Mouse (Mus musculus): Measurements from ENCODE around the gene Dyrk1b. TPM values are rescaled to one million over a fixed set of nuclear protein-coding genes. Genes with fewer than 3 reads are reported as not detected.

Gene Dyrk1b
- polyA plus RNA-seq, 1 experiment from 2014 or later, result 20.1 TPM

DNA sequence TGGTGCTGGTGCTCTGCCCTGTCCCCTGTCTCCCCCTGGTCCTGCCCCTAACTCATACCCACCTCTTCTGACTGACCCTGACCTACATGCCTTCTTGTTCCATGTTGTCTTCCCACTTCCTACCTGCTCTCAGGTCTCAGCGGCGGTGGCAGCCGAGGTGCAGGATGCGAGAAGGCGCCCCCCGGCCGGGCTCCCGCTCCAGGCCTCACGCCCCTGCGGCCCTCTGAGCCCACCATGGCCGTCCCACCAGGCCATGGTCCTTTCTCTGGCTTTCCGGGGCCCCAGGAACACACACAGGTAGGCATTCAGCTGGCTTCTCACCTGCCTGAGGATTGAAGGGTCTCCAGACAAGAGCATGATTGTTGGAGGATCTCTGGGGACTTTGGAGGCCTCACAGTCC is 2.1 kb downstream of the Dyrk1b start:
- H3K4me1 ChIP-seq (ENCODE audit: control insufficient read depth, insufficient read depth, low read length), result peaks cover 6% of the 10 kb centered on the region; the same call in 1 of the 2 replicates
- H3K9ac ChIP-seq (ENCODE audit: low read length), result no peak overlapping the region
- no peak overlapping the region for H3K27ac ChIP-seq (replicated peaks; ENCODE audit: low read depth, low read length)
- ATAC-seq (ENCODE audit: insufficient number of reproducible peaks, low FRiP score, low TSS enrichment, low read depth), result no peak
- no peak overlapping the region for H3K4me2 ChIP-seq (ENCODE audit: low read depth, severe bottlenecking)
- H3K9me3 ChIP-seq (ENCODE audit: control insufficient read depth, low read length), result no peaks in the 10 kb centered on the region
- no peak overlapping the region for H3K4me3 ChIP-seq (ENCODE audit: low read depth, low read length)
- no peak for DNase-seq (ENCODE audit: low spot score)
- peaks cover 51% of the 10 kb centered on the region for H3K36me3 ChIP-seq (ENCODE audit: control insufficient read depth, insufficient read depth, low read length)
- H3K27me3 ChIP-seq (ENCODE audit: control insufficient read depth, insufficient read depth, low read length), result no peaks in the 10 kb centered on the region
- 96% methylated on average over 12 of the region's 12 CpGs for WGBS

DNA sequence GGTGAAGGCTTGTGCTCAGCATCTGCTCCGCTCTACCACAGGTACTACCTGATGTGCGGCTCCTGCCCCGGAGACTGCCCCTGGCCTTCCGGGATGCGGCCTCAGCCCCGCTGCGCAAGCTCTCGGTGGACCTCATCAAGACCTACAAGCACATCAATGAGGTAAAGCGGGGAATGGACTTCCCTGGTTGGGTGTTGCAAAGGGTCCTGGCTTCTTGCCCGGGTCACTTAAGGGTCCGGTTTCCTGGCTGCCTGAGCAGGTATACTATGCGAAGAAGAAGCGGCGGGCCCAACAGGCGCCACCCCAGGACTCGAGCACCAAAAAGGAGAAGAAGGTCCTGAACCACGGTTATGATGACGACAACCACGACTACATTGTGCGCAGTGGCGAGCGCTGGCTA is 3.1 kb downstream of the Dyrk1b start:
- ATAC-seq (ENCODE audit: insufficient number of reproducible peaks, low FRiP score, low TSS enrichment, low read depth) (no peak), DNase-seq (ENCODE audit: low spot score) (no peak)
- Histone ChIP-seq H3K27me3 (ENCODE audit: control insufficient read depth, insufficient read depth, low read length) (no peaks in the 10 kb centered on the region), H3K4me3 (ENCODE audit: low read depth, low read length) (no peak overlapping the region), H3K9ac (ENCODE audit: low read length) (no peak overlapping the region), H3K4me1 (ENCODE audit: control insufficient read depth, insufficient read depth, low read length) (peaks cover 6% of the 10 kb centered on the region; the same call in 1 of the 2 replicates), H3K36me3 (ENCODE audit: control insufficient read depth, insufficient read depth, low read length) (peaks cover 55% of the 10 kb centered on the region), H3K4me2 (ENCODE audit: low read depth, severe bottlenecking) (no peak overlapping the region), H3K27ac (replicated peaks; ENCODE audit: low read depth, low read length) (no peak overlapping the region), H3K9me3 (ENCODE audit: control insufficient read depth, low read length) (no peaks in the 10 kb centered on the region)
- WGBS, result 96% methylated on average over 22 of the region's 22 CpGs

DNA sequence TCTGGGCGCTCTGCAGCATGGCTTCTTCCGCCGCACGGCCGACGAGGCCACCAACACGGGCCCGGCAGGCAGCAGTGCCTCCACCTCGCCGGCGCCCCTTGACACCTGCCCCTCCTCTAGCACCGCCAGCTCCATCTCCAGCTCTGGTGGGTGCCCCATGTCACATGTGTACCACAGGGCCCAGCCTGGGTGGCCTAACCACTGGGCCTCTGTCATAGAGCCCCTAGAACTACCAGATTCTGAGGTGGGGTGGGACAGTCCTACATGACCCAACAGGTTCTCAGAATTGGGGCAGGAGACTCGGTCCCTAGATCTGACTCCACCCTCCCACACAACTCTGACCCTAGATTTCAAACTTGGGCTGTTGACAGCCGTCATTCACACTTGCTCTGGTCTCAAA is 6.6 kb downstream of the Dyrk1b start:
- ATAC-seq (ENCODE audit: insufficient number of reproducible peaks, low FRiP score, low TSS enrichment, low read depth), result no peak
- 95% methylated on average over 14 of the region's 14 CpGs for WGBS
- no peak overlapping the region for H3K4me2 ChIP-seq (ENCODE audit: low read depth, severe bottlenecking)
- H3K9ac ChIP-seq (ENCODE audit: low read length), result no peak overlapping the region
- no peaks in the 10 kb centered on the region for H3K9me3 ChIP-seq (ENCODE audit: control insufficient read depth, low read length)
- H3K4me3 ChIP-seq (ENCODE audit: low read depth, low read length), result no peak overlapping the region
- no peaks in the 10 kb centered on the region for H3K27me3 ChIP-seq (ENCODE audit: control insufficient read depth, insufficient read depth, low read length)
- no peak overlapping the region for H3K27ac ChIP-seq (replicated peaks; ENCODE audit: low read depth, low read length)
- peaks cover 68% of the 10 kb centered on the region for H3K36me3 ChIP-seq (ENCODE audit: control insufficient read depth, insufficient read depth, low read length)
- DNase-seq (ENCODE audit: low spot score), result no peak
- H3K4me1 ChIP-seq (ENCODE audit: control insufficient read depth, insufficient read depth, low read length), result no peaks in the 10 kb centered on the region

- no peaks in the 10 kb centered on the region for H3K9me3 ChIP-seq (ENCODE audit: control insufficient read depth, low read length)
- 89% methylated on average over 8 of the region's 8 CpGs for WGBS
- no peak overlapping the region for H3K27ac ChIP-seq (replicated peaks; ENCODE audit: low read depth, low read length)
- no peak overlapping the region for H3K4me3 ChIP-seq (ENCODE audit: low read depth, low read length)
- H3K27me3 ChIP-seq (ENCODE audit: control insufficient read depth, insufficient read depth, low read length), result no peaks in the 10 kb centered on the region
- no peak overlapping the region for H3K9ac ChIP-seq (ENCODE audit: low read length)
- H3K4me1 ChIP-seq (ENCODE audit: control insufficient read depth, insufficient read depth, low read length), result no peaks in the 10 kb centered on the region
- H3K36me3 ChIP-seq (ENCODE audit: control insufficient read depth, insufficient read depth, low read length), result peaks cover 66% of the 10 kb centered on the region
- no peak overlapping the region for H3K4me2 ChIP-seq (ENCODE audit: low read depth, severe bottlenecking)
- no peak; the same call in 1 of the 2 replicates for ATAC-seq (ENCODE audit: insufficient number of reproducible peaks, low FRiP score, low TSS enrichment, low read depth)
- no peak for DNase-seq (ENCODE audit: low spot score)
Measured at GRCm38 (mm10) chr7:28186631-28187030, 7.4 kb downstream of the Dyrk1b start.

GRCm38 (mm10) chr7:28191489-28191888 is 12.2 kb downstream of the Dyrk1b start:
- Histone ChIP-seq H3K27me3 (ENCODE audit: control insufficient read depth, insufficient read depth, low read length) (no peaks in the 10 kb centered on the region), H3K4me1 (ENCODE audit: control insufficient read depth, insufficient read depth, low read length) (no peaks in the 10 kb centered on the region), H3K36me3 (ENCODE audit: control insufficient read depth, insufficient read depth, low read length) (peaks cover 29% of the 10 kb centered on the region), H3K9me3 (ENCODE audit: control insufficient read depth, low read length) (no peaks in the 10 kb centered on the region), H3K9ac (ENCODE audit: low read length) (no peak overlapping the region), H3K4me2 (ENCODE audit: low read depth, severe bottlenecking) (no peak overlapping the region), H3K27ac (replicated peaks; ENCODE audit: low read depth, low read length) (no peak overlapping the region), H3K4me3 (ENCODE audit: low read depth, low read length) (no peak overlapping the region)
- DNase-seq (ENCODE audit: low spot score) (no peak), ATAC-seq (ENCODE audit: insufficient number of reproducible peaks, low FRiP score, low TSS enrichment, low read depth) (no peak)
- WGBS, result 88% methylated on average over 3 of the region's 3 CpGs

DNA sequence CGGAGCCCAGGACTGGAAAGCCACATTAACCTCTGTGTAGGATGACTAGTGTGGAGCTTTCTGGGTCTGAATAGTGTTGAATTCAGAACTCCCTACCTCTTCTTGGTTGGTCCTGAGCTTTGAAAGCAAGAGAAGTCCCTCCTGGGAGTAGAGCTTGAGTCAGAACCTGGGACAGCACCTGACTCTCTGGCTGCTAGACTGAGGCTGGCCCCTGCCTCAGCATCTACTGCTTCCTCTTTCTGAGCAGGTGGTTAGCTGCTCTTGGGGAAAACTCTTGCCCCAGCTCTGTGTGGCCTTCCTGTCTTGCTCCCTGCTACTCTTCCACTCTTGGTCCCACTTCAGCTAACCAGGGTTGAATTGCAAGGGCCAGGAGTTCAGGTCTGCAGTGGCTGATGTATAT is 12.6 kb downstream of the Dyrk1b start:
- Histone ChIP-seq H3K4me1 (ENCODE audit: control insufficient read depth, insufficient read depth, low read length) (no peaks in the 10 kb centered on the region), H3K4me3 (ENCODE audit: low read depth, low read length) (no peak overlapping the region), H3K27ac (replicated peaks; ENCODE audit: low read depth, low read length) (no peak overlapping the region), H3K9me3 (ENCODE audit: control insufficient read depth, low read length) (no peaks in the 10 kb centered on the region), H3K27me3 (ENCODE audit: control insufficient read depth, insufficient read depth, low read length) (no peaks in the 10 kb centered on the region), H3K4me2 (ENCODE audit: low read depth, severe bottlenecking) (no peak overlapping the region), H3K36me3 (ENCODE audit: control insufficient read depth, insufficient read depth, low read length) (peaks cover 26% of the 10 kb centered on the region), H3K9ac (ENCODE audit: low read length) (no peak overlapping the region)
- ATAC-seq (ENCODE audit: insufficient number of reproducible peaks, low FRiP score, low TSS enrichment, low read depth), result no peak
- no peak for DNase-seq (ENCODE audit: low spot score)
- 93% methylated on average over 1 of the region's 1 CpGs for WGBS

GRCm38 (mm10) chr7:28195414-28196098 is 16.3 kb downstream of the Dyrk1b start:
- H3K9ac ChIP-seq (ENCODE audit: low read length), result no peak overlapping the region
- H3K36me3 ChIP-seq (ENCODE audit: control insufficient read depth, insufficient read depth, low read length), result peaks cover 8% of the 10 kb centered on the region; the same call in 1 of the 2 replicates
- no peak overlapping the region for H3K27ac ChIP-seq (replicated peaks; ENCODE audit: low read depth, low read length)
- no peaks in the 10 kb centered on the region for H3K27me3 ChIP-seq (ENCODE audit: control insufficient read depth, insufficient read depth, low read length)
- H3K4me2 ChIP-seq (ENCODE audit: low read depth, severe bottlenecking), result no peak overlapping the region
- H3K4me3 ChIP-seq (ENCODE audit: low read depth, low read length), result no peak overlapping the region
- no peaks in the 10 kb centered on the region for H3K4me1 ChIP-seq (ENCODE audit: control insufficient read depth, insufficient read depth, low read length)
- no peak for DNase-seq (ENCODE audit: low spot score)
- WGBS, result 90% methylated on average over 5 of the region's 5 CpGs
- no peak for ATAC-seq (ENCODE audit: insufficient number of reproducible peaks, low FRiP score, low TSS enrichment, low read depth)
- H3K9me3 ChIP-seq (ENCODE audit: control insufficient read depth, low read length), result no peaks in the 10 kb centered on the region

DNA sequence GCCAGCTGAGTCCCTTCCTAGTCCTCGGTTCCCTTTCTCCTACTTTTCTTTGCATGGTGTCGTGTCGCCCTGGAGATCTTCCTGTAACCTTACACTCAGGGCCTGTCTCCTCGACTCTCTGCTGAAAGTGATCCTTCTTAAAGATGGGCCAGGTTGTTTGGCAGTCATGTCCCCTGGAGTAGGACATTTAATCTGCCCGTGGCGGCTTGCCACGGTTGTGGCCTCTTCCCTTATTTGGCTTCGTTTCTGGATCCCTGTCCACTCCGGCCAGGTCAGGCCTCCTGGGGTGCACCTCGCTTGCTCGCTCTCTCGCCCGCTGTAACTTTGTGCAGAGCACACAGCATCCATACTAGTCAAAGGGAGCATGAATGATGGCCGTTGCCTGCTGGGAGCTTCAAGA is 17.3 kb downstream of the Dyrk1b start:
- no peaks in the 10 kb centered on the region for H3K4me1 ChIP-seq (ENCODE audit: control insufficient read depth, insufficient read depth, low read length)
- no peak overlapping the region for H3K27ac ChIP-seq (replicated peaks; ENCODE audit: low read depth, low read length)
- ATAC-seq (ENCODE audit: insufficient number of reproducible peaks, low FRiP score, low TSS enrichment, low read depth), result no peak
- no peak overlapping the region for H3K4me2 ChIP-seq (ENCODE audit: low read depth, severe bottlenecking)
- DNase-seq (ENCODE audit: low spot score), result no peak
- WGBS, result 83% methylated on average over 14 of the region's 14 CpGs
- H3K27me3 ChIP-seq (ENCODE audit: control insufficient read depth, insufficient read depth, low read length), result no peaks in the 10 kb centered on the region
- H3K9me3 ChIP-seq (ENCODE audit: control insufficient read depth, low read length), result no peaks in the 10 kb centered on the region
- peaks cover 8% of the 10 kb centered on the region; the same call in 1 of the 2 replicates for H3K36me3 ChIP-seq (ENCODE audit: control insufficient read depth, insufficient read depth, low read length)
- no peak overlapping the region for H3K9ac ChIP-seq (ENCODE audit: low read length)
- H3K4me3 ChIP-seq (ENCODE audit: low read depth, low read length), result no peak overlapping the region

DNA sequence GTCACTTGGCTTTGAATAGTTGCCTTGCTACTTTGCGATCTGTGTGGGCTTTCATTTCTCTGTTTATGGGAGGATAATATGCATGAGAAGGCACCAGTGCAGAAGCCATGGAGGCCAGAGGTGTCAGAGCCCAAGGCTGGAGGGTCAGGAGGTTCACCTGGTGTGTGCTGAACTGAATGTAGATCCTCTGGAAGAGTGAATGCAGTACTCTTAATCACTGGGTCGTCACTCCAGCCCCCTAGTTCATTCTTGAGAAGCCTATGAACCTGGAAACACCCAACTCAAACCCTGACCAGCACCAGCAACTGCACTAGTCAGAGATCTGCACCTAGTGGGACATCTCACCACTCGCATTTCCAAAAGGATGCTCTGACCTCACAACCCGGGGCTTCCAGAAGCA is 19.8 kb downstream of the Dyrk1b start:
- no peak overlapping the region for H3K4me3 ChIP-seq (ENCODE audit: low read depth, low read length)
- H3K9me3 ChIP-seq (ENCODE audit: control insufficient read depth, low read length), result no peaks in the 10 kb centered on the region
- H3K4me1 ChIP-seq (ENCODE audit: control insufficient read depth, insufficient read depth, low read length), result no peaks in the 10 kb centered on the region
- ATAC-seq (ENCODE audit: insufficient number of reproducible peaks, low FRiP score, low TSS enrichment, low read depth) (no peak), DNase-seq (ENCODE audit: low spot score) (no peak)
- H3K27ac ChIP-seq (replicated peaks; ENCODE audit: low read depth, low read length), result no peak overlapping the region
- 75% methylated on average over 4 of the region's 4 CpGs for WGBS
- H3K36me3 ChIP-seq (ENCODE audit: control insufficient read depth, insufficient read depth, low read length), result no peaks in the 10 kb centered on the region
- H3K4me2 ChIP-seq (ENCODE audit: low read depth, severe bottlenecking), result no peak overlapping the region
- H3K27me3 ChIP-seq (ENCODE audit: control insufficient read depth, insufficient read depth, low read length), result no peaks in the 10 kb centered on the region
- H3K9ac ChIP-seq (ENCODE audit: low read length), result no peak overlapping the region
